22 mouse cellular contexts compared by ENCODE assay signal in the genomic region with DNA sequence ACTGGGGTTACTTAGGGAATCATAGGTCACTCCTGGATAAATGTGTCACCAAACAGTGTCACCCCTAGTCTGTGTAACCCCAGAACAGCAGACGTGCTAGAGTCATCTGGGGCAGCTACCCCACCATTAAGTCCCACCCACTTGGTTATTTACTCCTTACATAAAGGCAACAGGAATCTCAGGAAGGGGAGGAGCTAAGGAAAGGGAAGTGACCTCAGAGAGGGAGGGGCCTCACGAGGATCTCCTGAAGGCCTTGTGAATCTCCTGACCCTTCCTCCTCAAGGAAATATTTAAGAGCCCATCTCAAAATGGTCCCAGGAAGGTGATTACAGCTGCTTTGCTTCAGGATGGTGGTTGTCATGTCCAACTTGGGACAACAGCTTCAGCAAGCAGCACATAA.
DNase-seq lines count a peak whose midpoint lies in the region; TF ChIP-seq lines count a peak whose summit lies in the region.
"Had no signal": no experiment of that assay in that cellular context is flagged by ENCODE, and none has a peak within 500 bp of the region (broad histone marks: within the 10 kb centered on the region; RNA-seq: fewer than 3 reads in every experiment).

No protein-coding gene starts in this region.

- no peaks in the 10 kb centered on the region for H3K36me3 ChIP-seq in E14TG2a.4 (ENCODE audit: insufficient read depth, low read length)
- H3K36me3 ChIP-seq: embryonic facial prominence, embryonic 13.5 days; embryonic facial prominence, embryonic 15.5 days; forebrain, embryonic 10.5 days; forebrain, embryonic 12.5 days; G1E had no signal

- TF ChIP-seq CTCF in E14TG2a.4 (conservative IDR thresholded peaks at IDR 0.05; ENCODE audit: low read length) = no peak

- no peaks in the 10 kb centered on the region for H3K27me3 ChIP-seq in E14TG2a.4 (ENCODE audit: insufficient read depth, low read length)
- H3K27me3 ChIP-seq: embryonic facial prominence, embryonic 13.5 days; Patski had no signal

- peak overlapping the region; percentile 64 for H3K4me3 ChIP-seq in E14TG2a.4 (replicated peaks; ENCODE audit: low read length)
- H3K4me3 ChIP-seq: embryonic facial prominence, embryonic 13.5 days; embryonic facial prominence, embryonic 15.5 days; erythroblast, embryonic 14.5 days; forebrain, embryonic 10.5 days; forebrain, embryonic 12.5 days had no signal

- H3K4me1 ChIP-seq in E14TG2a.4 (replicated peaks; ENCODE audit: low read depth, low read length) = peaks cover 26% of the 10 kb centered on the region
- H3K4me1 ChIP-seq: embryonic facial prominence, embryonic 13.5 days; embryonic facial prominence, embryonic 15.5 days had no signal

- H3K9me3 ChIP-seq in E14TG2a.4 (ENCODE audit: low read length) = no peaks in the 10 kb centered on the region
- H3K9me3 ChIP-seq: embryonic facial prominence, embryonic 13.5 days; embryonic facial prominence, embryonic 15.5 days had no signal

- DNase-seq in R1 (ENCODE audit: low read depth, low spot score) = peak; percentile 86
- DNase-seq in cerebellum, adult 8-10 months = no peak
- DNase-seq in spleen, postnatal 36 days (ENCODE audit: low spot score in 2 of 2) = no peak
- no peak for DNase-seq in left cerebral cortex, adult 9 months (ENCODE audit: low spot score in 2 of 2)
- DNase-seq: adrenal gland, adult 8-10 months; adrenal gland, postnatal 14 days; adrenal gland, postnatal 36 days; B cell, adult 2 months; cerebellum, adult 11-12 months; cerebellum, adult 2 months; cerebellum, adult 9-11 months; cerebellum, postnatal 14 days; cerebellum, postnatal 36 days; embryo, embryonic 11 days had no signal
